Mouse (Mus musculus) brain, embryonic 14.5 days (tissue): ENCODE measurements around the gene Exoc4. TPM values are rescaled to one million over a fixed set of nuclear protein-coding genes. Genes with fewer than 3 reads are reported as not detected.

Experiments
- DNase-seq: peaks from one replicate; pipeline ENCODE4 v3.0.0-alpha.2; 2011; ENCODE audit warnings: low read depth
- CTCF ChIP-seq: fragments of 200-500 bp; IDR thresholded peaks from 2 replicates; pipeline ENCODE4 v1.5.1; 2012; ENCODE audit warnings: inconsistent platforms, mild to moderate bottlenecking, moderate library complexity, borderline replicate concordance; ENCODE audit not compliant: insufficient read depth, insufficient read length; ENCODE audit errors: extremely low read depth
- POLR2A ChIP-seq: fragments of 200-500 bp; IDR thresholded peaks from 2 replicates; pipeline ENCODE4 v1.6.1; 2012; ENCODE audit warnings: mild to moderate bottlenecking, inconsistent platforms, borderline replicate concordance; ENCODE audit not compliant: poor library complexity, insufficient read depth, insufficient read length, severe bottlenecking; ENCODE audit errors: extremely low read depth
- polyA plus RNA-seq: library from polyadenylated mRNA; depleted of rRNA; stranded (reverse); fragments of >200 nt; gene quantifications from 2 replicates; pipeline ENCODE4 v1.2.3, GENCODE M21; 2012

Exoc4 gene
- polyA plus RNA-seq, 1 experiment: 31.5 TPM

GRCm38 (mm10) chr6:33425007-33425406 is 176.1 kb downstream of the Exoc4 start:
- no peak for TF ChIP-seq POLR2A
- TF ChIP-seq CTCF: no peak
- DNase-seq: no peak

GRCm38 (mm10) chr6:33431207-33431787 is 182.4 kb downstream of the Exoc4 start:
- DNase-seq: peak; percentile 83

GRCm38 (mm10) chr6:33440508-33440907 is 191.6 kb downstream of the Exoc4 start:
- no peak for TF ChIP-seq CTCF
- TF ChIP-seq POLR2A: no peak

More at GRCm38 (mm10) chr6:33431207-33431787, 182.4 kb downstream of the Exoc4 start:
- TF ChIP-seq POLR2A (no peak), CTCF (no peak)

GRCm38 (mm10) chr6:33453810-33454209 is 204.9 kb downstream of the Exoc4 start:
- no peak for TF ChIP-seq POLR2A
- TF ChIP-seq CTCF: no peak
- DNase-seq: no peak

More at GRCm38 (mm10) chr6:33440508-33440907, 191.6 kb downstream of the Exoc4 start:
- no peak for DNase-seq

GRCm38 (mm10) chr6:33454354-33454753 is 205.5 kb downstream of the Exoc4 start:
- peak; percentile 80 for DNase-seq
- TF ChIP-seq CTCF (no peak), POLR2A (no peak)

GRCm38 (mm10) chr6:33455238-33455637 is 206.4 kb downstream of the Exoc4 start:
- TF ChIP-seq CTCF: no peak
- no peak for TF ChIP-seq POLR2A
- peak; percentile 84 for DNase-seq

GRCm38 (mm10) chr6:33464862-33465261 is 216.0 kb downstream of the Exoc4 start:
- TF ChIP-seq CTCF (no peak), POLR2A (no peak)

GRCm38 (mm10) chr6:33465392-33465791 is 216.5 kb downstream of the Exoc4 start:
- DNase-seq: peak; percentile 87
- TF ChIP-seq POLR2A (no peak), CTCF (no peak)

More at GRCm38 (mm10) chr6:33464862-33465261, 216.0 kb downstream of the Exoc4 start:
- no peak for DNase-seq

- DNase-seq: no peak
- no peak for TF ChIP-seq CTCF
- TF ChIP-seq POLR2A: no peak
These were observed 217.4 kb downstream of the Exoc4 start for GRCm38 (mm10) chr6:33466168-33466839.

GRCm38 (mm10) chr6:33468480-33468879 is 219.6 kb downstream of the Exoc4 start:
- DNase-seq: no peak
- TF ChIP-seq POLR2A (no peak), CTCF (no peak)

- DNase-seq: no peak
- no peak for TF ChIP-seq CTCF
- TF ChIP-seq POLR2A: no peak
These were observed 227.2 kb downstream of the Exoc4 start for GRCm38 (mm10) chr6:33476134-33476533.

GRCm38 (mm10) chr6:33484568-33484967 is 235.7 kb downstream of the Exoc4 start:
- TF ChIP-seq CTCF (no peak), POLR2A (no peak)
- no peak for DNase-seq

GRCm38 (mm10) chr6:33489788-33490187 is 240.9 kb downstream of the Exoc4 start:
- no peak for DNase-seq
- no peak for TF ChIP-seq CTCF
- no peak for TF ChIP-seq POLR2A
